Mouse (Mus musculus) large intestine, adult 2 months (tissue): Measurements from ENCODE around the gene Large1. TPM values are rescaled to one million over a fixed set of nuclear protein-coding genes. Genes with fewer than 3 reads are reported as not detected.

Source experiments
- DNase-seq: peaks from one replicate; pipeline ENCODE4 v3.0.0-alpha.2; 2012; ENCODE audit warnings: low read depth, low spot score
- WGBS: fragments of 180-500 bp; shearing (Covaris S2); methylation state at CpG from one replicate; pipeline ENCODE4 v1.1.7; 2018; 5-methylcytosine and 5-hydroxymethylcytosine counted together
- polyA plus RNA-seq: library from polyadenylated mRNA; depleted of rRNA; stranded (reverse); fragments of >200 nt; gene quantifications from 2 replicates; pipeline ENCODE4 v1.2.3, GENCODE M21; 2012

The Large1 gene
- polyA plus RNA-seq, 1 experiment, result 5.1 TPM

- 62% methylated on average over 4 of the region's 4 CpGs for WGBS
Measured at GRCm38 (mm10) chr8:72835863-72836262, 517.5 kb downstream of the Large1 start.

GRCm38 (mm10) chr8:72833112-72833511, 520.2 kb downstream of the Large1 start:
- 80% methylated on average over 2 of the region's 2 CpGs for WGBS
- DNase-seq, result no peak

More at GRCm38 (mm10) chr8:72835863-72836262, 517.5 kb downstream of the Large1 start:
- no peak for DNase-seq

- 42% methylated on average over 1 of the region's 1 CpGs for whole genome bisulfite sequencing
- DNase-seq, result no peak
Measured at GRCm38 (mm10) chr8:72832371-72832770, 521.0 kb downstream of the Large1 start.

- WGBS, result 83% methylated on average over 5 of the region's 5 CpGs
- no peak for DNase-seq
Measured at GRCm38 (mm10) chr8:72817655-72818349, 535.5 kb downstream of the Large1 start.

GRCm38 (mm10) chr8:72816679-72817078, 536.7 kb downstream of the Large1 start:
- DNase-seq, result no peak

GRCm38 (mm10) chr8:72815681-72816080, 537.7 kb downstream of the Large1 start:
- no peak for DNase-seq
- WGBS, result 85% methylated on average over 7 of the region's 7 CpGs

GRCm38 (mm10) chr8:72812690-72813089, 540.6 kb downstream of the Large1 start:
- 90% methylated on average over 3 of the region's 3 CpGs for WGBS
- DNase-seq, result no peak

- 84% methylated on average over 2 of the region's 2 CpGs for WGBS
- no peak for DNase-seq
Measured at GRCm38 (mm10) chr8:72801583-72801982, 551.8 kb downstream of the Large1 start.

GRCm38 (mm10) chr8:72780644-72781043, 572.7 kb downstream of the Large1 start:
- WGBS, result 94% methylated on average over 4 of the region's 4 CpGs
- DNase-seq, result no peak

GRCm38 (mm10) chr8:72777797-72778196, 575.5 kb downstream of the Large1 start:
- DNase-seq, result no peak
- WGBS, result 69% methylated on average over 1 of the region's 1 CpGs

GRCm38 (mm10) chr8:72766777-72767176, 586.6 kb downstream of the Large1 start:
- no peak for DNase-seq

GRCm38 (mm10) chr8:72765696-72766095, 587.6 kb downstream of the Large1 start:
- 73% methylated on average over 4 of the region's 4 CpGs for WGBS
- DNase-seq, result no peak

More at GRCm38 (mm10) chr8:72766777-72767176, 586.6 kb downstream of the Large1 start:
- WGBS, result 28% methylated on average over 7 of the region's 7 CpGs
